Mouse (Mus musculus) MEL (cell line): ENCODE results near the gene Dctn1. TPM values are rescaled to one million over a fixed set of nuclear protein-coding genes. Genes with fewer than 3 reads are reported as not detected.

Experiments
- DNase-seq: peaks from one replicate; pipeline ENCODE4 v3.0.0; 2011; ENCODE audit warnings: low read depth, low spot score
- H3K27ac ChIP-seq: 2 replicates; pipeline ENCODE4 v1.5.1; 2012; ENCODE audit warnings: low read depth, mild to moderate bottlenecking, control low read depth, low read length, moderate library complexity; ENCODE audit not compliant: control insufficient read depth
- H3K27me3 ChIP-seq, 2 experiments: fragments of 150-350 bp in 1 of 2; sonication (generic) in 1 of 2; 2 replicates each; pipeline ENCODE4 v1.6.1; 2012; ENCODE audit warnings: low read length in 2 of 2, mild to moderate bottlenecking in 2 of 2, improper control_type of control experiment in 1 of 2, moderate library complexity in 1 of 2; ENCODE audit not compliant: insufficient read depth in 2 of 2, control insufficient read depth in 1 of 2
- H3K36me3 ChIP-seq, 2 experiments: 2 replicates each; pipeline ENCODE4 v1.6.1; 2012 to 2014; ENCODE audit warnings: low read length in 2 of 2, improper control_type of control experiment in 1 of 2, inconsistent platforms in 1 of 2, mild to moderate bottlenecking in 1 of 2; ENCODE audit not compliant: insufficient read depth in 2 of 2, control insufficient read depth in 1 of 2
- H3K4me1 ChIP-seq, 2 experiments: fragments of 150-350 bp in 1 of 2; sonication (generic) in 1 of 2; 2 replicates each; pipeline ENCODE4 v1.6.1; 2012; ENCODE audit warnings: low read length in 2 of 2, improper control_type of control experiment in 1 of 2, mild to moderate bottlenecking in 1 of 2; ENCODE audit not compliant: insufficient read depth in 2 of 2, control insufficient read depth in 1 of 2
- H3K4me3 ChIP-seq, 2 experiments: fragments of 150-350 bp in 1 of 2; sonication (generic) in 1 of 2; 2 replicates each; pipeline ENCODE4 v1.5.1; 2012; ENCODE audit warnings: low read depth in 2 of 2, low read length in 2 of 2, mild to moderate bottlenecking in 2 of 2, moderate library complexity in 2 of 2, control low read depth in 1 of 2, improper control_type of control experiment in 1 of 2; ENCODE audit not compliant: control insufficient read depth in 1 of 2, insufficient read depth in 1 of 2
- H3K79me2 ChIP-seq: 2 replicates; pipeline ENCODE4 v1.6.1; 2012; ENCODE audit warnings: mild to moderate bottlenecking, low read length, moderate library complexity; ENCODE audit not compliant: control insufficient read depth, poor library complexity, insufficient read depth
- H3K9ac ChIP-seq: 2 replicates; pipeline ENCODE4 v1.6.1; 2012; ENCODE audit warnings: low read depth, mild to moderate bottlenecking, control low read depth, low read length, moderate library complexity; ENCODE audit not compliant: control insufficient read depth, poor library complexity, severe bottlenecking
- H3K9me3 ChIP-seq: fragments of 150-350 bp; sonication (generic); replicated peaks from 2 replicates; pipeline ENCODE4 v1.6.1; 2012; ENCODE audit warnings: mild to moderate bottlenecking, low read length, improper control_type of control experiment, moderate library complexity; ENCODE audit not compliant: insufficient read depth
- BHLHE40 ChIP-seq: IDR thresholded peaks from 2 replicates; pipeline ENCODE4 v1.6.1; 2012; ENCODE audit warnings: low read depth, mild to moderate bottlenecking, inconsistent platforms, low read length, improper control_type of control experiment, borderline replicate concordance
- CHD2 ChIP-seq: IDR thresholded peaks from 2 replicates; pipeline ENCODE4 v1.6.1; 2011; ENCODE audit warnings: low read length, improper control_type of control experiment
- CTCF ChIP-seq, 3 experiments: IDR thresholded peaks in 2 of 3; conservative IDR thresholded peaks in 1 of 3; 2 replicates each; pipeline ENCODE4 v1.5.1; 2011 to 2012; ENCODE audit warnings: low read length in 3 of 3, low read depth in 2 of 3, mild to moderate bottlenecking in 2 of 3, improper control_type of control experiment in 1 of 3, inconsistent platforms in 1 of 3, mixed read lengths in 1 of 3, moderate library complexity in 1 of 3; ENCODE audit not compliant: control insufficient read depth in 1 of 3, insufficient read depth in 1 of 3, poor library complexity in 1 of 3, severe bottlenecking in 1 of 3
- GABPA ChIP-seq: IDR thresholded peaks from 2 replicates; pipeline ENCODE4 v1.6.1; 2012; ENCODE audit warnings: low read depth, mild to moderate bottlenecking, inconsistent platforms, low read length, improper control_type of control experiment, moderate library complexity
- GATA1 ChIP-seq: IDR thresholded peaks from 2 replicates; pipeline ENCODE4 v1.6.1; 2011; ENCODE audit warnings: low read depth, low read length, improper control_type of control experiment
- JUND ChIP-seq: IDR thresholded peaks from 2 replicates; pipeline ENCODE4 v1.6.1; 2011; ENCODE audit warnings: low read depth, mild to moderate bottlenecking, improper control_type of control experiment, low read length
- KAT2A ChIP-seq: conservative IDR thresholded peaks from 2 replicates; pipeline ENCODE4 v1.6.1; 2012; ENCODE audit warnings: low read depth, low read length, improper control_type of control experiment, inconsistent platforms
- MAX ChIP-seq: IDR thresholded peaks from 2 replicates; pipeline ENCODE4 v1.6.1; 2011; ENCODE audit warnings: low read length, improper control_type of control experiment
- MXI1 ChIP-seq: IDR thresholded peaks from 2 replicates; pipeline ENCODE4 v1.6.1; 2011; ENCODE audit warnings: mild to moderate bottlenecking, low read depth, low read length, improper control_type of control experiment
- MYB ChIP-seq: IDR thresholded peaks from 2 replicates; pipeline ENCODE4 v1.6.1; 2011; ENCODE audit warnings: mild to moderate bottlenecking, low read depth, low read length, improper control_type of control experiment
- NELFE ChIP-seq: IDR thresholded peaks from 2 replicates; pipeline ENCODE4 v1.6.1; 2011; ENCODE audit warnings: low read depth, low read length, improper control_type of control experiment
- POLR2A ChIP-seq, 2 experiments: IDR thresholded peaks; 2 replicates each; pipeline ENCODE4 v1.6.1; 2011 to 2012; ENCODE audit warnings: low read length in 2 of 2, mild to moderate bottlenecking in 2 of 2, control low read depth in 1 of 2, improper control_type of control experiment in 1 of 2, low read depth in 1 of 2, moderate library complexity in 1 of 2; ENCODE audit not compliant: control insufficient read depth in 1 of 2, insufficient read depth in 1 of 2, poor library complexity in 1 of 2
- POLR2AphosphoS2 ChIP-seq: IDR thresholded peaks from 2 replicates; pipeline ENCODE4 v1.6.1; 2011; ENCODE audit warnings: low read length, improper control_type of control experiment
- SMC3 ChIP-seq: IDR thresholded peaks from 2 replicates; pipeline ENCODE4 v1.6.1; 2011; ENCODE audit warnings: low read depth, low read length, improper control_type of control experiment
- TBP ChIP-seq: IDR thresholded peaks from 2 replicates; pipeline ENCODE4 v1.8.0; 2011; ENCODE audit warnings: low read depth, low read length, improper control_type of control experiment
- TCF12 ChIP-seq: IDR thresholded peaks from 2 replicates; pipeline ENCODE4 v1.6.1; 2014; ENCODE audit warnings: low read depth, mild to moderate bottlenecking, inconsistent platforms, low read length, improper control_type of control experiment, moderate library complexity
- UBTF ChIP-seq: IDR thresholded peaks from 2 replicates; pipeline ENCODE4 v1.6.1; 2012; ENCODE audit warnings: low read depth, mild to moderate bottlenecking, inconsistent platforms, low read length, improper control_type of control experiment, moderate library complexity, borderline replicate concordance; ENCODE audit not compliant: insufficient read depth
- USF1 ChIP-seq: IDR thresholded peaks from 2 replicates; pipeline ENCODE4 v1.6.1; 2014; ENCODE audit warnings: low read depth, mild to moderate bottlenecking, inconsistent platforms, low read length, improper control_type of control experiment, moderate library complexity
- ZC3H11A ChIP-seq: IDR thresholded peaks from 2 replicates; pipeline ENCODE4 v1.6.1; 2012; ENCODE audit warnings: low read depth, mild to moderate bottlenecking, inconsistent platforms, low read length, improper control_type of control experiment
- ZNF384 ChIP-seq: IDR thresholded peaks from 2 replicates; pipeline ENCODE4 v1.6.1; 2012; ENCODE audit warnings: low read depth, mild to moderate bottlenecking, inconsistent platforms, low read length, improper control_type of control experiment
- polyA plus RNA-seq, 2 experiments: library from polyadenylated mRNA; stranded (reverse) in 1 of 2; unstranded in 1 of 2; fragments of >175 nt in 1 of 2; fragments of >200 nt in 1 of 2; gene quantifications; 2 replicates each; pipeline versions ENCODE4 v1.2.1 to v1.2.4; 2012; ENCODE audit warnings: low replicate concordance in 2 of 2, low read depth in 1 of 2; ENCODE audit not compliant: insufficient read length in 2 of 2, insufficient read depth in 1 of 2, missing spikeins in 1 of 2
- total RNA-seq: library from RNA; depleted of rRNA; stranded (reverse); fragments of 300-350 nt; gene quantifications from 2 replicates; pipeline ENCODE4 v1.2.3, GENCODE M21; 2012

Dctn1 gene
- total and polyA plus RNA-seq, 3 experiments = 23.3 to 81.9 TPM; not detected in 1

DNA sequence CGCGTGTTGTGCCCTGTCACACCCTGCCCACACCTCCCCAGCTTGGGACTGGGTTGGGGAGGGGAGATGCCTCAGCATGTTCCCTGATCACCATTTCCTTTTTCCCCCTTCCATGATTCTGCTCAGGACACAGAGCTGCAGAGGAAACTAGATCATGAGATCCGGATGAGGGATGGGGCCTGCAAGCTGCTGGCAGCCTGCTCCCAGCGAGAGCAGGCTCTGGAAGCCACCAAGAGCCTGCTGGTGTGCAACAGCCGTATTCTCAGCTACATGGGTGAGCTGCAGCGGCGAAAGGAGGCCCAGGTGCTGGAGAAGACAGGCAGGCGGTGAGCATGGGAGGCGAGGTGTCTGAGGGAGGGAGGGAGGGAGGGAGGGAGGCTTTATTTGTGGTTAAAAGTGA lies 19.9 kb upstream of the Dctn1 start:
- TF ChIP-seq NELFE (no peak), KAT2A (no peak), ZNF384 (no peak), TBP (no peak), CTCF (IDR thresholded peaks at IDR 0.05 in 2 of 3, conservative IDR thresholded peaks at IDR 0.05 in 1 of 3; ENCODE audit: control insufficient read depth in 1 of 3, insufficient read depth in 1 of 3, low read depth in 2 of 3, low read length in 3 of 3, poor library complexity in 1 of 3, severe bottlenecking in 1 of 3) (no peak), MAX (no peak), MXI1 (no peak), TCF12 (no peak)
- H3K9me3 ChIP-seq = no peaks in the 10 kb centered on the region
- H3K79me2 ChIP-seq = no peaks in the 10 kb centered on the region
- H3K4me3 ChIP-seq = no peak overlapping the region
- H3K27me3 ChIP-seq = no peaks in the 10 kb centered on the region
- no peak overlapping the region for H3K27ac ChIP-seq
- H3K9ac ChIP-seq = no peak overlapping the region
- H3K4me1 ChIP-seq = no peaks in the 10 kb centered on the region
- H3K36me3 ChIP-seq = no peaks in the 10 kb centered on the region
- no peak for DNase-seq

DNA sequence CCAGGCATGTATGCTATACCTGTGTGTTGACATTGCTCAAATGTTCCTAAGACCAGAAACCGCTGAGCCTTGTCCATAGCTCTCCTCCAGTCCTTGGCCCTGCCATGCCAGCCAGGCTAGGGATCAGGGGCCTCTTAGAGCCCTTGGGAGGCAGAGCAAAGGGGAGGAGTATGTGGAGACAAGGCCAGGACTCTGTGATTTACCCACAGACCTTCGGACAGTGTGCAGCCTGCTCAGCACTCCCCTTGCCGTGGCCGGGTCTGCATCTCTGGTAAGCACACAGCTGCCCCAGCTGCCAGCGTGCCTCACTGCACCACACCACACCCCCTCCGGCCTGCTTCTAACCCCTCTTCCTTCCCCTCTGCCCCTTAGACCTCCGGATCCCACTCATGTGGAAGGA lies 18.4 kb upstream of the Dctn1 start:
- TF ChIP-seq UBTF (no peak), MYB (no peak), CHD2 (no peak), POLR2AphosphoS2 (no peak), SMC3 (no peak), JUND (no peak), BHLHE40 (no peak), GATA1 (no peak), POLR2A (IDR thresholded peaks at IDR 0.05; ENCODE audit: control insufficient read depth in 1 of 2, insufficient read depth in 1 of 2, low read depth in 1 of 2, low read length in 2 of 2, poor library complexity in 1 of 2) (no peak), ZC3H11A (no peak), USF1 (no peak), GABPA (no peak), TBP (no peak)
- Histone ChIP-seq H3K4me1 (no peaks in the 10 kb centered on the region), H3K27me3 (no peaks in the 10 kb centered on the region), H3K79me2 (no peaks in the 10 kb centered on the region), H3K27ac (no peak overlapping the region), H3K4me3 (no peak overlapping the region), H3K9me3 (no peaks in the 10 kb centered on the region), H3K9ac (no peak overlapping the region), H3K36me3 (no peaks in the 10 kb centered on the region)
- DNase-seq = no peak
